Mouse (Mus musculus) testis, adult 2 months (tissue): ENCODE data around the gene Samd8. TPM values are rescaled to one million over a fixed set of nuclear protein-coding genes. Genes with fewer than 3 reads are reported as not detected.

Experiments
- H3K27ac ChIP-seq: fragments of 200-500 bp; 2 replicates; pipeline ENCODE4 v1.5.1; 2012; ENCODE audit warnings: low read depth, low read length; ENCODE audit not compliant: control insufficient read depth, insufficient read depth
- H3K27me3 ChIP-seq: fragments of 200-500 bp; 2 replicates; pipeline ENCODE4 v1.6.1; 2012; ENCODE audit warnings: mild to moderate bottlenecking, low read length, moderate library complexity; ENCODE audit not compliant: control insufficient read depth, insufficient read depth
- H3K36me3 ChIP-seq: fragments of 200-500 bp; 2 replicates; pipeline ENCODE4 v1.6.1; 2012; ENCODE audit warnings: mild to moderate bottlenecking, low read length; ENCODE audit not compliant: control insufficient read depth, insufficient read depth
- H3K4me1 ChIP-seq: fragments of 200-500 bp; 2 replicates; pipeline ENCODE4 v1.6.1; 2012; ENCODE audit warnings: low read length; ENCODE audit not compliant: control insufficient read depth, insufficient read depth
- H3K4me3 ChIP-seq: fragments of 200-500 bp; 2 replicates; pipeline ENCODE4 v1.5.1; 2012; ENCODE audit warnings: low read depth, mild to moderate bottlenecking, low read length, moderate library complexity, mixed read lengths; ENCODE audit not compliant: control insufficient read depth
- CTCF ChIP-seq: fragments of 200-500 bp; IDR thresholded peaks from 2 replicates; pipeline ENCODE4 v1.5.1; 2012; ENCODE audit warnings: low read depth, mild to moderate bottlenecking, inconsistent platforms, low read length, moderate library complexity; ENCODE audit not compliant: control insufficient read depth, insufficient read depth, insufficient replicate concordance
- POLR2A ChIP-seq: fragments of 200-500 bp; IDR thresholded peaks from 2 replicates; pipeline ENCODE4 v1.6.1; 2012; ENCODE audit warnings: low read depth, mild to moderate bottlenecking, inconsistent platforms, low read length, moderate library complexity; ENCODE audit not compliant: control insufficient read depth
- polyA plus RNA-seq: library from polyadenylated mRNA; depleted of rRNA; stranded (reverse); fragments of >200 nt; gene quantifications from 2 replicates; pipeline ENCODE4 v1.2.3, GENCODE M21; 2012

The Samd8 gene
- polyA plus RNA-seq, 1 experiment: 118 TPM

DNA sequence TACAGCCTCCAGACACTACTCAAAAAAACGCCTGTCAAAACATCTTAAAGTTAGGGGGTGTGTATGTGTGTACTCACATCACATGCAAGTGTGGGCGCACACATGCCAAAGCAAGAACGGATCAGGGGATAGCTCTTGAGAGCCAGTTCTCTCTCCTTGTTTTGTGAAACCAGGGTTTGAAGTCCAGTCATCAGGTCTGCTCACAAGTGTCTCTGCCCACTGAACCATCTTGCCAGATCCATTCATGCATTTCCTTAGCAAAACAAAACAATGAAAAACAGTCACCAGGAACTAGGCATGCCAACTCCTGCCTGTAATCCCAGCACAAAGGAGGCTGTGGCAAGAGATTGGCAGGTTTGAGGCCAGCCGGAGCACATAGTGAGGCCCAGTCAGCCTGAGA is 36.2 kb downstream of the Samd8 start:
- TF ChIP-seq POLR2A: no peak
- TF ChIP-seq CTCF: no peak
- no peaks in the 10 kb centered on the region; the same call in 1 of the 2 replicates for H3K36me3 ChIP-seq
- no peak overlapping the region for H3K27ac ChIP-seq
- H3K27me3 ChIP-seq: no peaks in the 10 kb centered on the region
- no peaks in the 10 kb centered on the region for H3K4me1 ChIP-seq
- no peak overlapping the region for H3K4me3 ChIP-seq

DNA sequence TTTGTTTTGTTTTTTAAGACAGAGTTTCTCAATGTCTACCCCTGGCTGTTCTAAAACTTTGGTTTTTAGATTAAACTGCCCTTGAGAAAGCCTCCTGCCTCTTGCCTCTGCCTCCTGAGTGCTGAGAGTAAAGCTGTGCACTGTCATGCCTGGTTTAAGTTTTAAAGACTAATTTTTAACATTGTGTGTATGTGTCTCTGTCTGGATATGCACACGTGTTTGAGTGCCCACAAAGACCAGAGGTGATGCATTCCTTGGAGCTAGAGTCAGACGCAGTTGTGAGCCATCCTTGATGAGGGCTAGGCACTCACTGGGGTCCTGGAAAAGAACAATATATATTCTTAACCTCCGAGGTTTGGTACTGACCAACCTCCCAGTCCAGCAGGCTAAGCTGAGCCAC is 37.0 kb downstream of the Samd8 start:
- TF ChIP-seq CTCF: no peak
- TF ChIP-seq POLR2A: no peak
- H3K27ac ChIP-seq: no peak overlapping the region
- no peaks in the 10 kb centered on the region for H3K27me3 ChIP-seq
- no peaks in the 10 kb centered on the region for H3K4me1 ChIP-seq
- H3K4me3 ChIP-seq: no peak overlapping the region
- H3K36me3 ChIP-seq: no peaks in the 10 kb centered on the region; the same call in 1 of the 2 replicates

DNA sequence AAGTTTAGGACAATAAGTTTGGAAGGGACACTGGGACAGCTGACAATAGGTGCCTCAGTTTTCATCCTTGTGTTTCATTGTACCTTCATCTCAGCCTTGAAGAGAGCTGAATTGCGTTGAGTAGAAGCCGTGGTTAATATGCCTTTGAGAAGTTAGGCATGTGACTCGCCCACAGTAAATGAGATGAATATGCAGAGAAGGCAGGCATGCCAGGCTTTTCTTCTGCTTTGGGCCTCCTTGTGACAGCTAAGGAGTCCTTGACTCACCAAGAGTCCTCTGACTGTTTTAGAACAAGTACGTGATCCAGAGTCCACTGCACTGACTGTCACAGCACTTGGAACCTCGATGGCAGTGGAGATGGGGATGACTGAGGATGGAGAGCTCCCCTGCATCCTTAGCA is 37.8 kb downstream of the Samd8 start:
- Histone ChIP-seq H3K4me3 (no peak overlapping the region), H3K27ac (no peak overlapping the region), H3K27me3 (no peaks in the 10 kb centered on the region), H3K4me1 (no peaks in the 10 kb centered on the region), H3K36me3 (peaks cover 2% of the 10 kb centered on the region; the same call in 1 of the 2 replicates)
- TF ChIP-seq CTCF: no peak
- no peak for TF ChIP-seq POLR2A

DNA sequence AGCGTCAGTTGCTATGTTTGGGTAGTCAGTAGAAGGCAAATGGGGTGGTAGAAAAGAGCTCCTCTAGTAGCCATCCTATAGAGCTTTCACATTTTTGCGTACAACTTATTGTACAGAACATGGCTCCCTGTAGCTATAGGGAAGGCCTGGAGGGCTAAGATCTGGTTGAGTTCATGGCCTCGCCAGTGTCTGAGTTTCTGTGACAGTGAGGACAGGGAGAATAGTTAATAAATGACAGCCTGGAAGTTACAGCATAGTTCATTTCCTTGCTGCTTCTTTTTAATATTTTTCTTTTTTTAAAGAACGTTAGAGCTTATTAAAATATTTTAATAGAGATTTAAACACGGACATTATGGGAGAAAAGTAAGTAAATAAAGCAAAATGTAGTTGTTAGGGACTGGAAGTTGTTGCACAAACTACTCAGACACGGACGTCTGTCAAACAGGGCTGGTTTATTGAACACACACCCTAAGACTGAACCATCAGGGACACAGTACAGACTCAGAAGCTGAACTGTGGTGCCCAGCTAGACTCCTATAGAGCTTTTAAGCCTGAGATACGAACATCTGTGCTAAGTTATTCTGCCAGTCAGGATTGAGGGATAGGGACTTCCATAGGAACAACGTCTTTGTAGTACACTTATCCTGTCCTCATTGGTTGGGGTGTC is 40.4 kb downstream of the Samd8 start:
- H3K36me3 ChIP-seq: peaks cover 4% of the 10 kb centered on the region; the same call in 1 of the 2 replicates
- H3K4me3 ChIP-seq: peak overlapping the region; percentile 7; the same call in 1 of the 2 replicates
- no peaks in the 10 kb centered on the region for H3K27me3 ChIP-seq
- H3K27ac ChIP-seq: no peak overlapping the region
- TF ChIP-seq CTCF: no peak
- no peak for TF ChIP-seq POLR2A
- no peaks in the 10 kb centered on the region for H3K4me1 ChIP-seq

DNA sequence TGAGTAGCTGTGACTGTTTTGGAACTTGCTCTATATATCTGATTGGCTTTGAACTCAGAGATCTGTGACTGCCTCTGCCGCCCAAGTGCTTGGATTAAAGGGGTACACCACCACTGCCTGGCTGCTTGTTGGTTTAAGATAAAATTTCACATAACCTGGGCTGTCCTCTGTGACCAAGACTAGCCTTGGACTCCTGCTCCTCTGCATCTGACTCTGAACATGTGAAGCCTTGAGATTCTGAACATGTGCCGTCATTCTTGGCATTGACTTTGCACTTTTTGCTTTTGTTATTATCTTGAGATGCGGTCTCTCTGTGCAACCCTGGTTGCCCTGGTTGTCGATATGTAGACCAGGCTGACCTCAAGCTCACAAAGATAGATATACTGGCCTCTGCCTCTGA is 41.4 kb downstream of the Samd8 start:
- Histone ChIP-seq H3K27me3 (no peaks in the 10 kb centered on the region), H3K4me3 (no peak overlapping the region; the same call in 1 of the 2 replicates), H3K36me3 (peaks cover 4% of the 10 kb centered on the region; the same call in 1 of the 2 replicates), H3K27ac (no peak overlapping the region), H3K4me1 (no peaks in the 10 kb centered on the region)
- TF ChIP-seq CTCF (no peak), POLR2A (no peak)

DNA sequence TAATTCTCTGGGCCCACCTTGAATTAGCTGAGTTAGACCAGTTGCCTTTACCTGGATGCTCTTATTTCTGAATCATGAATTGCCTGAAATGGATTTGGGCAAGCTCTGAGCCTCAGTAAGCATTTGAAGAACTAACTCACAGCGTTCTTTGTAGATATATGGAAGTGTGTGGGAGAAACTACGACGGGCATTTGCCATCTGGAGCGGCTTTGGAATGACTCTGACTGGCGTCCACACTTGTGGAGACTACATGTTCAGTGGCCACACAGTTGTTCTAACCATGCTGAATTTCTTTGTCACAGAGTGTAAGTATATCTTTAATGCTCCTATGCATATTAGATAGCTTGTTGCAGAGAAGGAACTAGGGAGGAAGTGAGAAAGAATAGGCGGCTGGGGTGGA is 41.9 kb downstream of the Samd8 start:
- Histone ChIP-seq H3K36me3 (peaks cover 4% of the 10 kb centered on the region; the same call in 1 of the 2 replicates), H3K27ac (no peak overlapping the region), H3K4me3 (peak overlapping the region; percentile 35; the same call in 1 of the 2 replicates), H3K4me1 (no peaks in the 10 kb centered on the region), H3K27me3 (no peaks in the 10 kb centered on the region)
- TF ChIP-seq POLR2A (no peak), CTCF (no peak)

DNA sequence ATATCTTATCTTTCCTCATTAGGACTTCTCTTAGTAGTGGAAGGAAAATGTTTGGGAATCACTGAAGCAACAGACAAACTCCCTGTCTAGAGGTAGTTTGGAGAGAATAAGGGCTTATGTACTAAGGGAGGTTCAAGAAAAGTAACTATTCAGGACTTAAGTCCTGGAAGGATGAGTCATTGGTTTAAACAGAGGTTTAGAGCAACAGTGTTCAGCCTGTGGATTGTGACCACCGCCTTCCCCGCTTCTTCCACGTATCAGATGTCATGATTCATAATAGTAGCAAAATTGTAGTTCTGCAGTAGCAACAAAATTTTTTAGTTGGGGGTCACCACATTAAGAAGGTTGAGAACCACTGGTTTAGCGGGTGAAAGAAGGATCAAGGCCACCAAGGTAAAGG is 50.3 kb downstream of the Samd8 start:
- H3K4me1 ChIP-seq: no peaks in the 10 kb centered on the region
- TF ChIP-seq CTCF (no peak), POLR2A (no peak)

DNA sequence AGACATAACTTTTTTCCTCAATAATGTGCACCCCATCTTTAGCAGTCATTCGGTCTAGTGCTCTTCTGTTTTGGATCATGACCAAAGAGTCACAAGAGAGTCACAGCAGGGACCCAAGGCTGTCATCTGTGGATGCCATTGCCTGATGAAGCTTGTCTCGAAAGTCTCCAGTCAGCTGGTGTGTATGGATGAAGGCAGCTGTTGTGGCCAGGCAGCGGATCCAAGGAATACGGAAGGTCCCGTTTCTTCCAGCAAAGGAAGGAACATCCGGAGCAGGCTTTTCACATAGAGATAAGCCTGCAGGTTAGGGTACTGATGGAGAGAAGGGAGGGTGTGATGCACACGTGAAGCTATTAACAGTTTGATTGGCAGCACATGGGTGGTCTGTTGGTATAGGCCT is 51.3 kb downstream of the Samd8 start:
- TF ChIP-seq CTCF (no peak), POLR2A (no peak)
- no peaks in the 10 kb centered on the region for H3K4me1 ChIP-seq
- H3K27ac ChIP-seq: no peak overlapping the region
- H3K4me3 ChIP-seq: no peak overlapping the region
- no peaks in the 10 kb centered on the region for H3K27me3 ChIP-seq
- no peaks in the 10 kb centered on the region for H3K36me3 ChIP-seq

More for the DNA sequence above, 50.3 kb downstream of the Samd8 start:
- H3K4me3 ChIP-seq: no peak overlapping the region
- H3K27ac ChIP-seq: no peak overlapping the region
- no peaks in the 10 kb centered on the region for H3K27me3 ChIP-seq
- no peaks in the 10 kb centered on the region for H3K36me3 ChIP-seq
